Mouse (Mus musculus): ENCODE measurements at regions not wholly inside any gene's neighbourhood (a gene's known extent, or its start where the extent isn't known, plus 50 kb on each side); places are given as distances from the start of the nearest gene placed in this dataset.

- ATAC-seq (replicated peaks; ENCODE audit: low FRiP score, poor library complexity, severe bottlenecking): no peak
These were observed 651.6 kb downstream of the Slc4a3 start for GRCm38 (mm10) chr1:76197651-76198050.

DNA sequence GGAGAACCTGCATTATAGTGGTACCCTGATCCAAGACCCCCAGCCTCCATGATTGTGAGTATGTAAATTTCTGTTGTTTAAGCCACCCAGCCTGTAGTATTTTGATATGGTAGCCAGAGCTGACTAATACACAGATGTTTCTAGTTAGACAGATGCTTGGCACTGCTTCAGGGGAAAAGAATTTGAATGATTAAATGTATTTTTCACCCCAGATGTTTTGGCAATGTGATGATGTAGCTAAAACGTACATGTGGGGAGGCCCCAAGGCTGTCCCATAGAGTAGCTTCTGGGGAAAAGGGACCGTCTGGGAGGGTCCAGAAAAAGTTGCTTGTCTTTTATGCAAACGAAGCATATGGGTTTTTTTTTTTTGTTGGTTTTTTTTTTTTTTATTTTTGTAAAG lies 654.8 kb downstream of the Slc4a3 start:
- no peak for ATAC-seq (replicated peaks; ENCODE audit: low FRiP score, poor library complexity, severe bottlenecking)

DNA sequence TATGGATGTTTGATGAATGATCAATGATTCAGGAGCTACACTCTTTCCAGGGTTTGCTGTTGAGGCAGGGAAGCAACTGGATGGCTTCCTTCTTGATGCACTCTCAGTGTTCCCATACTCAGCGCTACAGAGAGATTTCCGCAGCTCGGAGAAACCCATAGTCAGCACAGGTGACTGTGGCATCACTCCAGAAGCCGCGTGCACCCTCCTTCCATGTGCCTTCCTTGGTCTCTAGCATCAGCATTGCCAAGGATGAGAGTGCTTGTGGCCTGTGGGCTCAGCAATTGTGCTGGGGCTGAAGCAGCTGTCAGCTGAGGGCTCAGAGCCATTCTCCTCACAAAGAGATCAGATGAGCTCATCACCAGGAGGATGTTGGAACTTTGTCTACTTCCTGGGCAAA lies 666.4 kb downstream of the Slc4a3 start:
- ATAC-seq (replicated peaks; ENCODE audit: low FRiP score, poor library complexity, severe bottlenecking): no peak

DNA sequence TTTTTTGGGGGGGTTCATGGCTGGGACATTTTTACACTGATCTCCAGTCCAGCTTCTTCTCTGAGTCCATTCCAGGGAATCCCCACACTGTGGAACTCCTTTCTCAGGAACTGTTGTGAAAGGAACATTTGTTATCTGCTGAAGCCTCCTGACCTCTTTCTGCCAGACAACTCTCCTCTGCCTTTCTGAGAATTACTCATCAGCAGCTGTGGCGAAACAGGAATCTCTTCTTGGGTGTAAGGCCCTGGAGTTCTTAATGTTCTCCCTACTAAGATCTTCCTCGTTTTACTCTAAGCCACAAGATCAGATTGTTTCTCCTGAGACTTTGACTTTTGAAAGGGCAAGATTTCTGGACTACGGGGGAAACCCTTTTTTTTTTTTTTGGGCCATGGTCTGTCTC lies 698.7 kb downstream of the Slc4a3 start:
- ATAC-seq (replicated peaks; ENCODE audit: low FRiP score, poor library complexity, severe bottlenecking): no peak

GRCm38 (mm10) chr1:76246181-76246796 lies 700.2 kb downstream of the Slc4a3 start:
- no peak for ATAC-seq (replicated peaks; ENCODE audit: low FRiP score, poor library complexity, severe bottlenecking)

GRCm38 (mm10) chr1:76247126-76247525 lies 701.1 kb downstream of the Slc4a3 start:
- ATAC-seq (replicated peaks; ENCODE audit: low FRiP score, poor library complexity, severe bottlenecking): no peak

DNA sequence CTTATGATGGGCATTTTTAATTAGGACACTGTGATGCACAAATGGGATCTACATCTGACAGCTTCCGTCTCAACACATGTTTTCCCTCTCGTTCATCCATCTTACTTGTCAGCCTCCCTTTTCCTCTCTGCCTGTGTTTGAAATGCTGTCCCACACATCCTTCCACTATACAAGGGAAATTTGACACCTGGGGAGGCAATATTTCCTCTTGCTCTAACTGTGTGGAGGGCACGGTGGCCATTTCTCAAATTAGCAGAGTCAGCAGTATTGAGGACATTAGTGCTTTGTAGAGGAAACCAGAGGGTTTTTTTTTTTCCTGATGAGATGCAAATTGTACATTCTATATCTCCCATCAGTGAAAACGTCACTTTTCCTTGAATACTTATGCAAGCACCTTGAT lies 712.2 kb downstream of the Slc4a3 start:
- ATAC-seq (replicated peaks; ENCODE audit: low FRiP score, poor library complexity, severe bottlenecking): no peak

- ATAC-seq (replicated peaks; ENCODE audit: low FRiP score, poor library complexity, severe bottlenecking): no peak
These were observed 730.1 kb downstream of the Slc4a3 start for GRCm38 (mm10) chr1:76276148-76276547.

GRCm38 (mm10) chr1:76276624-76277023 lies 730.6 kb downstream of the Slc4a3 start:
- ATAC-seq (replicated peaks; ENCODE audit: low FRiP score, poor library complexity, severe bottlenecking): no peak

DNA sequence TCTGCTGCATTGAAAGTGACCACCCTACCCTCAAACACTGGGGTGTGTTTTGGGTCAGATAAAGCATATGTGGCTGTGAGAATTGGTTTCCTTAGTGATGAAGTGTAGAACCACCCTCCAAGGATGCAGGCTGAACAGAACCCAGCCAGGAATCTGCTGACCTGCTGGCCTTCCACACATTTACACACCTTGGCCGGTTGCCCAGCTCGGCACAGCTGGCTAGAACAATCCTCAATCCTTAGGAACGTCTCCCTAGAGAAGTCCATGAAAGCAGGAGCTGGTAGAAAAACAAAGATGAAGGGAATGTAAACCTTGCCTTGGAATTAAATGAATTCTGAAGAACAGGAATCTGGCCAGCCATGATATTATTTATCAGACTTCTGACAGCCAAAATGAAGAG lies 737.3 kb downstream of the Slc4a3 start:
- no peak for ATAC-seq (replicated peaks; ENCODE audit: low FRiP score, poor library complexity, severe bottlenecking)

- no peak for ATAC-seq (replicated peaks; ENCODE audit: low FRiP score, poor library complexity, severe bottlenecking)
These were observed 777.0 kb downstream of the Slc4a3 start for GRCm38 (mm10) chr1:76322943-76323559.

GRCm38 (mm10) chr1:76323592-76323991 lies 777.5 kb downstream of the Slc4a3 start:
- no peak for ATAC-seq (replicated peaks; ENCODE audit: low FRiP score, poor library complexity, severe bottlenecking)

- no peak for ATAC-seq (replicated peaks; ENCODE audit: low FRiP score, poor library complexity, severe bottlenecking)
These were observed 789.9 kb downstream of the Slc4a3 start for GRCm38 (mm10) chr1:76336011-76336410.

DNA sequence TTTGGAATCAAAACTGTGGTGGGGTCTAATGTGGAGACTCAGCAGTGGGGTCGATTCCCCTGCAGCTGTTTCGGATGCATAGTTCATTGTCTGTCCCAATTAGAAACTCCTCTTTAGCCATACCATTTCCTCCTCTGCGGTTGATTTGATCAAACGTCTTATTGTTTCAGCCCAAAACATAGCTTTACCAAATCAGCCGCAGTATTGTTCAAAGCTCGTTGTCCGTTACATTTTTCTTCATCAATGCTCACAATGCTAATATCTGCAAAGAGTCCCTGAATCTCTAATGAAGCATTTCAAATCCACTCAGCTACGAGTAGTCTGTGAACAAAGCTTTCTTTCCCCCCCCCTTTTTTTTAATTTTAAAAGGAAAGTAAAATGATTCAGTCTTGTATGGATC lies 816.0 kb downstream of the Slc4a3 start:
- no peak for ATAC-seq (replicated peaks; ENCODE audit: low FRiP score, poor library complexity, severe bottlenecking)

- ATAC-seq (replicated peaks; ENCODE audit: low FRiP score, poor library complexity, severe bottlenecking): no peak
These were observed 827.9 kb downstream of the Slc4a3 start for GRCm38 (mm10) chr1:76373931-76374330.

DNA sequence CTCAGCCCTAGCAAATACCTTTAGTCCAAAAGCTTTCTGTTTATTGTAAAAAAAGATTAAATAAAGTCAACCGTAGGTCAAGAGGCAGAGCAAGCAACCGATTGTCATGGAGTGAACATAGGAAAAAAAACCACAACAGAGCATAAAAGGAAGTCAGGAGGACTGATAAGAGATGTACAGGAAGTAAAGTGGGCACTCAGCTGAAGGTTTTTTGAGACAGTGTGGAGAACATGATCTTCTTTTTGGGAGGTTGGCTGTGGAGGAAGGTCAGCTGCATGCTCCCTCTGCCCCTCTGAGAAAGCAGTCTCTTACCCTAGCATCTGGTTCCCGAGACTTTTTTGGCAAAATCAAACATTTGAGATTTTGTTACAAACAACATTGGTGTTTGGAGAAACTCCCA lies 832.1 kb downstream of the Slc4a3 start:
- ATAC-seq (replicated peaks; ENCODE audit: low FRiP score, poor library complexity, severe bottlenecking): no peak

DNA sequence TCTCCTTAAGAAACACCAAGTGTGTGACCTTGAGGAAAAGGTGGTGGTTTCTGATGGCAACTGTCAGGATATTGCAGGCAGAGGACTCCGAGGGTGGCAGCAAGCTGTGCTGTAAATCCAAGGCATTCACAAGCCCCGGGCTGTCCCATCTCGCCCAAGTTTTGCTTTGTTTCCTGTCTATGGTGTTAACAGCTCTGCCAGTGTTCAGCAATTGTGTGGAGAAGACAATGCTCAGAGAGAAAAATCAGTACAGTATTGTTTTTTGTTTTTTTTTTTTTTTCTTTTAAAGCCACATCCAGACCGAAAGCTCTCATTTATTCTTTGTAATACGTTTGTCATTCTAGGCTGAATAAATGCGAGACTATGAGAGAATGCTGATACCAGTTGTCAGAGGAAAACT lies 846.5 kb downstream of the Slc4a3 start:
- ATAC-seq (replicated peaks; ENCODE audit: low FRiP score, poor library complexity, severe bottlenecking): no peak

DNA sequence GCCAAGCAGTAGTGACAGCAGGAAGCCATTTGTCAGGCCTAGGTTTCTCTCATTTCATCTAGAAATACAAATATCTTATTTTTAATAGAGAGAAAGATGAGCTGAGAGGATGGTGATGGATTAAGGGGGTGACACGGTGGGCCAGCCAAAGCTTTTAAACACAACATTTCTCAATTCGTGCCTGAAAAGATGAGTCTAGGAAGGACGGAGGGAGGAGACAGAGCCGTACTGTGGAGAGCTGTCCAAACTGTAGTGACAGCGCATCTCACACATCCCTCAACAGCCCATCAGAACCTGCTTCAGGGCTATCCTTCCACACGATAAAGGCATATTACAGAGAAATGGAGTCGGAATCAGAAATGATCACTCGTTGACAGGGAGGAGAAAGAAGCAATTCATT lies 848.0 kb downstream of the Slc4a3 start:
- no peak for ATAC-seq (replicated peaks; ENCODE audit: low FRiP score, poor library complexity, severe bottlenecking)

DNA sequence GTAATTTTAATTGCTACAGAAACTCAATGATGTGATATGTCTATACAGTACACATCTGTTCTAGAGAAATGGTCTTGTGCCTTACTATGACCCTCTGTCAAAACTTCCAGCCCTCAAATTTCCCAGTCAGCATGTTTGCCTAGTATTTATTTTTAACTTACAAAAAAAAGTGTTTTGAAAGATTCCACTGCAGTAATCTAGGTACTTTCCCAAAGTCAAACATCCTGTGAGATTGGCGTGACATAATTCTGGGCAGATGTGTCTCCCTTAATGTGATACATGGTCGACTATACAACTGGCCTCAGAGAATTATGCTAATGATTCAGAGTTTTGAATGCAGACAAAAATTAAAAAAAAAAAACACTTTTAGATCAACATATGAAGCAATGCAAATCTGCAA lies 856.8 kb downstream of the Slc4a3 start:
- no peak for ATAC-seq (replicated peaks; ENCODE audit: low FRiP score, poor library complexity, severe bottlenecking)

DNA sequence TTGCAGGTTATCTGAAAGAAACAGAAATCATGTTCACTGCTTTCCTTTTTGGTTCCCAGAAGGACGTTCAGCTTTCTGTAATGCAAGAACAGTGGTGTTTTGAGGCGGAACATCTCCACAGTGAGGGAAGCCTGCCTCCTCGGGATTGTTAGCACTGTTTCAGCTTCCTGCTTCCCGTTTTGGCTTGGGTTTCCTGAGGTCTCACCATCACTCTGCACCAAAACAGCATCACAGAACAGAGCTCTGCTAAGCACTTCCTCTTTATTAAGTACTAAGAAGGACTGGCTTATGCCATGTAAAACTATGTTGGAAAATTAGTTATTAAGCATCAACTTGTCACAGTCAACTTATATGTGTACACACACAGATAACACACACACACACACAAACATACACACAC lies 857.9 kb downstream of the Slc4a3 start:
- no peak for ATAC-seq (replicated peaks; ENCODE audit: low FRiP score, poor library complexity, severe bottlenecking)

- ATAC-seq (replicated peaks; ENCODE audit: low FRiP score, poor library complexity, severe bottlenecking): no peak
These were observed 864.7 kb downstream of the Slc4a3 start for GRCm38 (mm10) chr1:76410813-76411212.

DNA sequence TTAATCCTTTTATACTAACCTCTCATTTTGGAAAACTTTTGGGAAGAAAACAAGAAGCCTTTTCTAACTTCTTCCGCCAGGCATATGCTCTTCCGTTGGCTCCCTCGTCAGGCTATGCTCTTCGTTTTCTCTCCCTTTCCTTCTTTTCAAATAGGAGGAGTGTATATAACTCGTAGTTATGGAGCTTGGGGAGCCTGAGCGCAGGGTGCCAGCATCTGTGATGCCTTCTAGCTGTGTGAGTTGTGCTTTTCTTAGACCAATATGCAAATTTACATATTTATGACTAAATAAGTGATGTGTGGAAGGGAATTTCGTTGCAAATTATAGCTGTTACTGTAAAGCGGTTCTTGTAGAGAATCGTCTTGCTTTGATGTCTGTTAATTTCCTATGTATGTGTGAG lies 874.5 kb downstream of the Slc4a3 start:
- no peak for ATAC-seq (replicated peaks; ENCODE audit: low FRiP score, poor library complexity, severe bottlenecking)
